Mouse (Mus musculus) forebrain, embryonic 12.5 days (tissue): ENCODE results near the gene Slc22a20. TPM values are rescaled to one million over a fixed set of nuclear protein-coding genes. Genes with fewer than 3 reads are reported as not detected.

Experiments used
- ATAC-seq: fragments of 200-750 bp; cut with Nextera tagmentation; 2 replicates; pipeline ENCODE4 v1.8.0; 2017; ENCODE audit warnings: moderate TSS enrichment; ENCODE audit not compliant: low FRiP score
- H3K27ac ChIP-seq: fragments of 300-500 bp; sonication (generic); 2 replicates; pipeline ENCODE4 v1.5.1; 2016; ENCODE audit warnings: mild to moderate bottlenecking
- H3K27me3 ChIP-seq: fragments of 300-500 bp; sonication (generic); 2 replicates; pipeline ENCODE4 v1.6.1; 2016; ENCODE audit warnings: mild to moderate bottlenecking
- H3K36me3 ChIP-seq: fragments of 300-500 bp; sonication (generic); replicated peaks from 2 replicates; pipeline ENCODE4 v1.6.1; 2016; ENCODE audit warnings: mild to moderate bottlenecking
- H3K4me1 ChIP-seq: fragments of 300-500 bp; sonication (generic); 2 replicates; pipeline ENCODE4 v1.6.1; 2016
- H3K4me2 ChIP-seq: fragments of 300-500 bp; sonication (generic); 2 replicates; pipeline ENCODE4 v1.6.1; 2016; ENCODE audit warnings: mild to moderate bottlenecking, moderate library complexity
- H3K4me3 ChIP-seq: fragments of 300-500 bp; sonication (generic); replicated peaks from 2 replicates; pipeline ENCODE4 v1.5.1; 2016; ENCODE audit warnings: mild to moderate bottlenecking
- H3K9ac ChIP-seq: fragments of 300-500 bp; sonication (generic); 2 replicates; pipeline ENCODE4 v1.6.1; 2016; ENCODE audit warnings: mild to moderate bottlenecking
- H3K9me3 ChIP-seq: fragments of 300-500 bp; sonication (generic); 2 replicates; pipeline ENCODE4 v1.6.1; 2016
- whole genome bisulfite sequencing: fragments of 180-500 bp; shearing (Covaris S2); methylation state at CpG from one replicate; pipeline ENCODE4 v1.1.7; 2016; 5-methylcytosine and 5-hydroxymethylcytosine counted together
- polyA plus RNA-seq: library from polyadenylated mRNA; unstranded; fragments of >200 nt; fragmentation: Nextera tagmentation; extraction: Ambion mirVana; gene quantifications from 2 replicates; pipeline ENCODE4 v1.2.1, GENCODE M21; 2016

The Slc22a20 gene
- polyA plus RNA-seq, 1 experiment from 2014 or later: not detected

DNA sequence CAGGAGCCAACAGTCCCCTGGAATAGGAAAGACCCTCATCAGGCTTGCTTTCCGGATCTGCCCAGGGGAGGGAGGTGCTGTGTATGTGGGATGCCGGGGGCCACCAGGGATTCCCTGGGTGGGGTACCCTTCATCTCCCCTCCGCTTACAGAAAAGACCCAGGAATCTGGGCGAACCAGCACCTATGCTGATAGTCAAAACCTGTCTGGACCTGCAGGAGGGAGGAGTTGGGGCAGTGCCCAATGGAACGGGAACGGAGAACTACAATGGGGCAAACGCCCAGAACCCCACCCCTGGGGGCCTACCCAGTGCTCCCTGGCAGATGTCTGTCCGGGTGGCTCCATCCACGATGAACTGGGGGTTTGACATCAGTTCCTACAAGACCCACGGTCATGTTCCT, 27.7 kb upstream of the Slc22a20 start:
- H3K9me3 ChIP-seq: no peaks in the 10 kb centered on the region
- WGBS: 92% methylated on average over 10 of the region's 10 CpGs
- H3K4me3 ChIP-seq: no peak overlapping the region
- H3K4me2 ChIP-seq: no peak overlapping the region
- ATAC-seq: no peak
- H3K9ac ChIP-seq: no peak overlapping the region
- peaks cover 55% of the 10 kb centered on the region for H3K27me3 ChIP-seq
- H3K36me3 ChIP-seq: no peaks in the 10 kb centered on the region
- peaks cover 17% of the 10 kb centered on the region for H3K4me1 ChIP-seq
- H3K27ac ChIP-seq: no peak overlapping the region

DNA sequence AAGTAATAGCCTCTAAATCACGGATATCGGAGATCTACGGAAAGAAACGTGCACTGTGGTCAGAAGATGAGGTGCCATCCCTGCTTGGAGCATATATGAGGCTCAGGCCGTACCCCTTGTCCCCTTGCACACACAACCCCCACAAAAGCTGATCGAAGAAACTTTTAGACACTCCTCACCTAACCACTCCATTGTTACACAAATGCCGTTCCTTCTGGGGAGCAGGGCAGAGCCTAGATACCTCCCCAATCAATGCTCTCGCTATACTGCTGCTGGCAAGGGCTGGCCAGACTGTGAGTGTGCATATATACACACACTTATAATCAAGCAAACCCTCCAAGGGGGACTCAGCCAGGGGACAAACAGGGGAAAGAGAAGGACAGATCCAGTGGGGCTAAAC, 23.2 kb upstream of the Slc22a20 start:
- WGBS: 62% methylated on average over 8 of the region's 8 CpGs
- no peaks in the 10 kb centered on the region for H3K9me3 ChIP-seq
- no peak overlapping the region for H3K27ac ChIP-seq
- H3K36me3 ChIP-seq: no peaks in the 10 kb centered on the region
- no peak overlapping the region for H3K9ac ChIP-seq
- no peak for ATAC-seq
- peaks cover 16% of the 10 kb centered on the region for H3K27me3 ChIP-seq
- no peak overlapping the region for H3K4me3 ChIP-seq
- H3K4me2 ChIP-seq: no peak overlapping the region
- H3K4me1 ChIP-seq: no peaks in the 10 kb centered on the region

DNA sequence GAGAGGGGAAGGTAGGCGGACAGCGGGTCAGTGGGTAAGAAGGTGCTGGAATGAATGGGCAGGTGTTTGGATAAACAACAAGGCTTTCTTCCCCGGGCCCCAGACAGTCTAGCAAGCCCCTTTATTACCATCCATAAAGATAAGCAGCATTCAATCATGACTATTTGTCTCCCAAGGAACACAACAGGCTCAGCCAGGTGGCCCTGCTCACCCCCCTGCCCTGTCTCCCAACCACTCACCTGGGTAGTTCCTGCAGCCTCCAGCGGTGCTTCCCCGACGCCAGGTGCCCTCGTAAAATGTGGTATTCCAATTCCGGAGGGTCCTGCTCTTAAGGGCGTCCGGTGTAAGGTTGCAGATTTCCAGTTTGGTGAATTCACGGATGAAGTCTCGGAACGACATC, 21.1 kb upstream of the Slc22a20 start:
- 90% methylated on average over 13 of the region's 13 CpGs for WGBS
- Histone ChIP-seq H3K9ac (no peak overlapping the region), H3K36me3 (no peaks in the 10 kb centered on the region), H3K27me3 (no peaks in the 10 kb centered on the region), H3K27ac (no peak overlapping the region), H3K4me3 (no peak overlapping the region), H3K9me3 (no peaks in the 10 kb centered on the region), H3K4me2 (no peak overlapping the region), H3K4me1 (no peaks in the 10 kb centered on the region)
- ATAC-seq: no peak

DNA sequence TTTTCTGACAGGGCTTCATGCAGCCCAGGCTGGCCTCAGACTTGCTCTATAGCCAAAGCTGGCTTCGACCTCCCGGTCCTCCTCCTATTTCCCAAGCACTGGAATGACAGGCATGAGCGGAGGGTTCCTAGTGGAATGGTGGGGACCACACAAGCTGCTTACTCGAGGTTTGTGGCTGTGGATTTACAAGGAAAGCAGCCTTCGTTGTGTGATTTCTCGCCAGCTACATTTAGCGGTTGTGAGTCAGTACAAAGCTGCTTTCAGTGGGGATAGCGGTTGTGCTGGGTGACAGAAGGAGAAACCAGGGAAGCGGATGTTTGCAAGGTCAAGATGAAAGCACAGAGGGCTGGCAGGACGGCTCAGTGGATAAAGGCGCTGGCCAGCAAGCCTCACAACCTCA, 19.6 kb upstream of the Slc22a20 start:
- 72% methylated on average over 11 of the region's 11 CpGs for WGBS
- Histone ChIP-seq H3K9ac (no peak overlapping the region), H3K9me3 (no peaks in the 10 kb centered on the region), H3K4me1 (no peaks in the 10 kb centered on the region), H3K27me3 (no peaks in the 10 kb centered on the region), H3K27ac (no peak overlapping the region), H3K4me2 (no peak overlapping the region), H3K36me3 (no peaks in the 10 kb centered on the region), H3K4me3 (no peak overlapping the region)
- no peak for ATAC-seq

- Histone ChIP-seq H3K4me2 (no peak overlapping the region), H3K9ac (no peak overlapping the region), H3K9me3 (no peaks in the 10 kb centered on the region), H3K27ac (no peak overlapping the region), H3K36me3 (no peaks in the 10 kb centered on the region), H3K4me3 (no peak overlapping the region), H3K4me1 (no peaks in the 10 kb centered on the region), H3K27me3 (no peaks in the 10 kb centered on the region)
- 84% methylated on average over 5 of the region's 5 CpGs for WGBS
- ATAC-seq: no peak
Measured at GRCm38 (mm10) chr19:5999969-6000368, 14.0 kb upstream of the Slc22a20 start.

DNA sequence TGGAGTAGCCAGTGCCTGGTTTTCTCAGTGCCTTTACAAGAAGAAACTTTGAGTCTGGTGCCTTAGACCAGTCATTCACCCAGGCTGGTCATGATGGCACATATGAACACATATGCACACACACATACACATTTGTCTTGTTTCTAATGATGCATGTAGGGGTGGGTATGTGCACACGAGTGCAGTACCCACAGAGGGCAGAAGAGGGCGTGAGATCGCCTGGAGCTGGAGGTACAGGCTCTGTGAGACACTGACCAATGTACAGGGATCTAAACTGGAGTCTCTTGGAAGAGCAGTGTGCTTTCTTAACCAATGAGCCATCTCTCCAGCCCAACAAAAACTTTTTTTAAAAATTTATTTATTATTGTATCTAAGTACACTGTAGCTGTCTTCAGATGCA, 12.2 kb upstream of the Slc22a20 start:
- Histone ChIP-seq H3K4me2 (no peak overlapping the region), H3K4me3 (no peak overlapping the region), H3K9me3 (no peaks in the 10 kb centered on the region), H3K4me1 (no peaks in the 10 kb centered on the region), H3K27ac (no peak overlapping the region), H3K36me3 (no peaks in the 10 kb centered on the region), H3K9ac (no peak overlapping the region), H3K27me3 (no peaks in the 10 kb centered on the region)
- WGBS: 79% methylated on average over 3 of the region's 3 CpGs
- no peak for ATAC-seq

DNA sequence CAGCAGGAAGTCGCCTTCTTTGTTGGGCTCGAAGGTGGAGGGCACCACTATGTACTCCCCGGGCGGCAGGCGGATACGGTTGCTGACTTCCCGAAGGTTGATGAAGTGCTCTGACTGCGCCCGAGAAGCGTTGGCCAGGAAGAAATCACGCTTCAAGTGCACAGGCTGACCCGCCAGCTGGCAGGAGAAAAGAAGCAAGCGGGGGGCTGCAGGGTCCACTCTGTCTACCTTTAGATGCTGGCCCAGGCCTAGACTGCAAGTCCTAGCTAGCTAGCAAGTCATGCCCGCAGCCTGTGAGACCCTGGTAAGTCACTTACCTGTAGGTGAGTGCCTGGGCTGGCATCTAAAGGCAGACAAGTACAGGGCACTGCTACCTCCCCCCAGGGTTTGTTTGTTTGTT, 8.8 kb upstream of the Slc22a20 start:
- ATAC-seq: no peak
- no peaks in the 10 kb centered on the region for H3K9me3 ChIP-seq
- no peak overlapping the region for H3K4me2 ChIP-seq
- no peaks in the 10 kb centered on the region for H3K27me3 ChIP-seq
- no peak overlapping the region for H3K4me3 ChIP-seq
- no peaks in the 10 kb centered on the region for H3K4me1 ChIP-seq
- 83% methylated on average over 14 of the region's 14 CpGs for WGBS
- H3K27ac ChIP-seq: no peak overlapping the region
- no peak overlapping the region for H3K9ac ChIP-seq
- no peaks in the 10 kb centered on the region for H3K36me3 ChIP-seq

DNA sequence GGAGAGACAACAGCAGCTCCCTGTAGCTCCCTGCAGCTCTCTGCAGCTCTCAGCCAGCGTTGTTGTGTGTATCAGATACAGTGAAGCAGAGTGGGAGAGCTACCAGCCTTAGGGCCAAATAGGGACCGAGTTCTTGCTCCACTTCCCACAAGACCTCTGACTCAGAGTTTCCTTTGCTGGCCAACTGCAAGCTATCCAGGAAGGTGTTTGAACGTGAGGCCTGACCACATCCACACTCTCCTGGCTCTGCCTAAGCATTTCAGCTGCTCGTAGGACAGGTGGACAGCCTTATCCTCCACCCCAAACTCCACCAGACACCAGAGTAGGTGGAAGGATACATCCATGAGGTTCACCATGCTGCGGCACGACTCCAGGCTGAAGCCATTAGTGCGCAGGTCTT, 6.1 kb upstream of the Slc22a20 start:
- Histone ChIP-seq H3K4me1 (peaks cover 11% of the 10 kb centered on the region), H3K27me3 (no peaks in the 10 kb centered on the region), H3K4me2 (no peak overlapping the region), H3K9me3 (no peaks in the 10 kb centered on the region), H3K36me3 (no peaks in the 10 kb centered on the region), H3K27ac (no peak overlapping the region), H3K9ac (no peak overlapping the region), H3K4me3 (no peak overlapping the region)
- WGBS: 88% methylated on average over 7 of the region's 7 CpGs
- no peak for ATAC-seq

- no peaks in the 10 kb centered on the region for H3K36me3 ChIP-seq
- H3K4me3 ChIP-seq: no peak overlapping the region
- no peaks in the 10 kb centered on the region for H3K9me3 ChIP-seq
- peaks cover 11% of the 10 kb centered on the region for H3K4me1 ChIP-seq
- no peak overlapping the region for H3K4me2 ChIP-seq
- no peak for ATAC-seq
- no peak overlapping the region for H3K27ac ChIP-seq
- WGBS: 84% methylated on average over 7 of the region's 7 CpGs
- no peaks in the 10 kb centered on the region for H3K27me3 ChIP-seq
- H3K9ac ChIP-seq: no peak overlapping the region; the same call in 1 of the 2 replicates
Measured at GRCm38 (mm10) chr19:5991467-5991866, 5.5 kb upstream of the Slc22a20 start.

- Histone ChIP-seq H3K4me1 (peaks cover 11% of the 10 kb centered on the region), H3K4me2 (no peak overlapping the region), H3K9me3 (no peaks in the 10 kb centered on the region), H3K9ac (no peak overlapping the region), H3K36me3 (no peaks in the 10 kb centered on the region), H3K4me3 (no peak overlapping the region), H3K27ac (no peak overlapping the region), H3K27me3 (no peaks in the 10 kb centered on the region)
- 47% methylated on average over 1 of the region's 1 CpGs for WGBS
- ATAC-seq: no peak
Measured at GRCm38 (mm10) chr19:5990921-5991320, 5.0 kb upstream of the Slc22a20 start.

- Histone ChIP-seq H3K4me2 (no peak overlapping the region), H3K4me3 (no peak overlapping the region), H3K9me3 (no peaks in the 10 kb centered on the region), H3K36me3 (no peaks in the 10 kb centered on the region), H3K9ac (no peak overlapping the region), H3K4me1 (peaks cover 11% of the 10 kb centered on the region), H3K27me3 (no peaks in the 10 kb centered on the region), H3K27ac (0 out of 2 replicates have a peak overlapping the region, but pooled peaks have one; percentile 5)
- ATAC-seq: no peak
- WGBS: 91% methylated on average over 12 of the region's 12 CpGs
Measured at GRCm38 (mm10) chr19:5990033-5990432, 4.1 kb upstream of the Slc22a20 start.

GRCm38 (mm10) chr19:5989585-5989984, 3.6 kb upstream of the Slc22a20 start:
- Histone ChIP-seq H3K36me3 (no peaks in the 10 kb centered on the region), H3K27me3 (no peaks in the 10 kb centered on the region), H3K4me3 (no peak overlapping the region), H3K9me3 (no peaks in the 10 kb centered on the region), H3K4me2 (no peak overlapping the region), H3K27ac (no peak overlapping the region), H3K9ac (no peak overlapping the region), H3K4me1 (peaks cover 11% of the 10 kb centered on the region)
- WGBS: 78% methylated on average over 6 of the region's 6 CpGs
- no peak for ATAC-seq

GRCm38 (mm10) chr19:5988815-5989452, 3.0 kb upstream of the Slc22a20 start:
- H3K4me1 ChIP-seq: peaks cover 11% of the 10 kb centered on the region
- H3K4me3 ChIP-seq: peak overlapping the region; percentile 5; the same call in 1 of the 2 replicates
- peak overlapping the region; percentile 38 for H3K4me2 ChIP-seq
- ATAC-seq: peak; percentile 76
- WGBS: 18% methylated on average over 8 of the region's 13 CpGs
- no peaks in the 10 kb centered on the region for H3K36me3 ChIP-seq
- peak overlapping the region; percentile 53 for H3K9ac ChIP-seq
- no peaks in the 10 kb centered on the region for H3K9me3 ChIP-seq
- 0 out of 2 replicates have a peak overlapping the region, but pooled peaks have one; percentile 32 for H3K27ac ChIP-seq
- H3K27me3 ChIP-seq: no peaks in the 10 kb centered on the region
